Mouse (Mus musculus) G1E (cell line): Measurements from ENCODE around the gene Abcg5.

Source experiments
- CTCF ChIP-seq: IDR thresholded peaks from 2 replicates; pipeline ENCODE4 v1.5.1; 2012; ENCODE audit warnings: low read depth, low read length, inconsistent platforms, mixed read lengths
- POLR2AphosphoS5 ChIP-seq: IDR thresholded peaks from 2 replicates; pipeline ENCODE4 v1.6.1; 2012; ENCODE audit warnings: low read depth, low read length, inconsistent platforms; ENCODE audit not compliant: insufficient replicate concordance
- TAL1 ChIP-seq: conservative IDR thresholded peaks from 2 replicates; pipeline ENCODE4 v1.6.1; 2012; ENCODE audit warnings: low read depth, low read length, inconsistent platforms, mixed read lengths

GRCm38 (mm10) chr17:84644292-84645050 is 38.3 kb downstream of the Abcg5 start:
- TF ChIP-seq CTCF, result no peak
- TF ChIP-seq TAL1, result no peak
- no peak for TF ChIP-seq POLR2AphosphoS5
